Mouse (Mus musculus) heart, postnatal 25 days (tissue): Measurements from ENCODE around the gene Opn3. TPM values are rescaled to one million over a fixed set of nuclear protein-coding genes. Genes with fewer than 3 reads are reported as not detected.

Experiments used
- DNase-seq: peaks from one replicate; pipeline ENCODE4 v3.0.0; 2022; ENCODE audit warnings: low spot score
- intact Hi-C: fragments of 180-260 bp; cut with DNase I; formaldehyde crosslinking; loops from one replicate; pipeline ENCODE4 v1.15.1; 2025
- total RNA-seq, 2 experiments: library from RNA; stranded (reverse); gene quantifications; 2 replicates each; pipeline ENCODE4 v1.2.3; 2021

The Opn3 gene
- total RNA-seq, 2 experiments from 2014 or later: 8.5 to 8.9 TPM

DNA sequence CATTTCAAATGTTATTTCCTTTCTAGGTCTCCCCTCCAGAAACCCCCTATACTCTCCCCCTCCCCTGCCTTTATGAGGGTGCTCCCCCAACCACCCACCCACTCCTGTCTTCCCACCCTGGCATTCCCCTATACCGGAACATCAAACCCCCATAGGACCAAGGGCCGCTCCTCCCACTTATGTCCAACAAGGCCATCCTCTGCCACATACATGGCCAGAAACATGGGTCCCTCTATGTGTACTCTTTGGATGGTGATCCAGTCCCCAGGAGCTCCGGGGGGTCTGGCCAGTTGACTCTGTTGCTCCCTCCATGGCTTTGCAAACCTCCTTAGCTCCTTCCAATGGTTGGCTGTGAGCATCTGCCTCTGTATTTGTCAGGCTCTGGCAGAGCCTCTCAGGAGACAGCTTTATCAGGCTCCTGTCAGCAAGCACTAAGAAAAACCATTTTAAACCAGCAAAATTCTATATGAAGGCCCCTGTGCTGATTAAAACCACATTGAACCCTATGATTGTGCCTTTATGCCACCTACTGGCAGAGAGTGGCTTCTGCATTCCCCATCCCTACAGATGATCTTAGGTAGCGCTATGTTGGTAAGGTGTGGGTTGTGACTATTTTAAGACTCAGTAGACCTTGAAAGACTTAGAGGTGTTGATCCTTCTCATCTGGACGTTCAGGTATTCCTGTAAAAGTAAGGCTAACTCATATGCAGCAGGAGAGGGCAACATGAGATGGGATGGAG lies 23.7 kb downstream of the Opn3 start:
- intact Hi-C loops: loop anchor here (5.0 kb wide), 2 partner anchors 42 to 627 kb away; partner anchors contain the start of gene Fh1
- DNase-seq: no peak

DNA sequence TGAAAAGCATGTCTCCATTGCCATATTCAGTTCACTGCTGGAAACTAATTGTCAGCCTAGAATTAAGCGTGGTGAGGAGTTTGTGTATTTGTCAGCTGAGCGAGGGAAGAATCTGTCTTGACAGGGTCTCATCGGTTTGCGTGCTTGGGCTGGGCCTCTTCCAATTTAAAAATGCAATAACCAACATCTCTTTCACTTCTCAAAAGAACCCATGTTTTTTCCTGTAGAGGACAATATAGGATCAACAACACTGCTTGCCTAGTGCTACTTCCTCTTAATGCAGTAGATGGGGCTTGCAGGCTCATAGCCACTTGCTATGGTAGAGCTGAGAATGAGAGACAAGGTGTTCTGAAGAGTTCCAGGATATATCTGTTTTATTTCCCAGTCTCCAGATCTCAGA lies 32.7 kb downstream of the Opn3 start:
- intact Hi-C loops: no loop called here
- no peak for DNase-seq

GRCm38 (mm10) chr1:175648615-175649014 lies 44.0 kb downstream of the Opn3 start:
- intact Hi-C loops: no loop called here
- DNase-seq: no peak

GRCm38 (mm10) chr1:175646952-175647351 lies 45.6 kb downstream of the Opn3 start:
- intact Hi-C loops: no loop called here
- no peak for DNase-seq

DNA sequence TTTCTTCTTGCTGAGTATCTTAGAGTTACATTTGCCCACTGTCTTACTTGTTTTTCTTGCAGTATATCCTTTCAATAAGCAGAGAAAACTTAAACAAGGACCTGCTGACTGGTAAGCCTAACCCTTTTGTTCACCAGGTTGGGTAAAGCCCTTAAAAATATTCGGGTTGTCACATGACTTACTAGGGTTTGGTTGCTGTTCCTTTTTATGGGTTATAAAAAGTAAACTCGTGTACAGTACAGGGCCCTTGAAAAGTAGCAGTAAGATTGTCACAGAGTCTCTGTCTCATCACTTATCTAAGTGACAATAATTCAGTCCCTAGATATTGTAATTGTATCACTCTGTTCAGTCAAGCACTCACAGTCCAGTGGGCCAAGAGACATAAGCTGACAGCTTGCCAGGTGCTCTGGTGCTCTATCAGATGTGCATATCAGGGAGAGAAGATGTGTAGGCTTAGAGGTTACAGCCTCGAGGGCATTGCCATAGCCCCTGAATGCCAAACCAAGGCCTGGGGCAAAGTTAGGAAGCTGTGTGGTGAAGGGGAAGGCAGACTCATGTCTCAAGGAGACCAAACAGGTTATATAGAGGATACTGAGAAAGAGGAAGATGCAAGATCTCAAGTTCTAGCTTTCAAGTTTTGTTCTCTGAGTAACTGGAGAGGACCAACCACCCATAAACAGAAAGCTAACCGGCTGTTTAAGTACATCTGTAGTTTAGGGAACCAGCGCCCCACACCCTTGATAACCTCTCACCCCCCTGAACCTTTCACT lies 48.9 kb downstream of the Opn3 start:
- intact Hi-C loops: no loop called here

GRCm38 (mm10) chr1:175640435-175641150 lies 52.0 kb downstream of the Opn3 start:
- intact Hi-C loops: no loop called here
- DNase-seq: no peak

More for the DNA sequence above, 48.9 kb downstream of the Opn3 start:
- no peak for DNase-seq

DNA sequence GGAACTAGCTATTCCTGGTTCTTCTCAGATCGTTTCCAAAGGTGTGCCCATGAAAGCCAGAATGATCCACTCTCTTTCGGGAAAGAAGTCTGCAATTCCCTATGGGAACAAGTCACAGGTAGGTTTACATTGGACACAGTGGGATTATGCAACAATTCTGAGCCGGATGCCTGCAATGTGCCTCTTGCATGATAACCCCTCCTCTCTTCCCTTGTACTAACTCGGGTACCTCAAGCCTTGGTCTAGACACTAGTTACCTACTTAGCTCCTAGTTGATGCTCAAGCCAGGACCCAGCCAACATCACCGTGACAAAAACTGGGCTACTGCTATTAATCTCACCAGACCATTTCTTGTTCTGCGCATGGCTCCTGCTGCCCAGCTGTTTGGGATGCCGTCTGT lies 53.5 kb downstream of the Opn3 start:
- DNase-seq: no peak
- intact Hi-C loops: no loop called here

DNA sequence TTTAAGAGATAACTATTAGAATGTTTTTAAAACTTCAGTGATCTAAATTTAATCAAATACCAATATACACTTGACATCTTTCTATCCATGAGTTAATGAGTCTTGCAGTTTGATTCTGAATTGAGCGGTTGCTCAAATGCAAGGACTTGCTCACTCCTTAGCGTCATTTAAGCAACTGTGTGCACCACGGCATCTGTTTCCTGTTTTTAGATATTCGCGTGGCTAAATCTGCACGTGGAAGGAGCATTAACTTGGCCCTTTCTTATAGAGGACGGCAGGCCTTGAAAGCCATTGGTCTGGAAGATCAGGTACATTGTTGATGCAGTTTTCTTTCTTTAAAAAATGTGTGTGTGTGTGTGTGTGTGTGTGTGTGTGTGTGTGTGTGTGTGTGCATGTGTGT lies 54.9 kb downstream of the Opn3 start:
- intact Hi-C loops: no loop called here
- DNase-seq: no peak

DNA sequence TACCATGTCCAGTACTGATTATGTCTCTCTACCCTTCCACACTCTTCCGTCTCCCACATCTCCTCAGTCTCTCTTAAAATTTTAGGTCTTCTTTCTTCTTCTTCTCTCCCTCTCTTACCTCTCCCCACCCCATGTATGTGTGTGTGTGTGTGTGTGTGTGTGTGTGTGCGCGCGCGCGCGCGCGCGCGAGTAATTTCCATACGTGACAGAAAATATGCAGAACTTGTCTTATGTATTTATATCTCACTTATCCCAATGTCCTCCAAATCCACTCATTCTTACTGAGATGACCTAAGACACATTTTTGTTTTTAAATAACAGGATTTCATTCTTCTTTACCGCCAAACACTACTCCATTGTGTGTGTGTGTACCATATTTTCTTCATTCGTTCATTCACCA lies 60.1 kb downstream of the Opn3 start:
- DNase-seq: no peak
- intact Hi-C loops: no loop called here

DNA sequence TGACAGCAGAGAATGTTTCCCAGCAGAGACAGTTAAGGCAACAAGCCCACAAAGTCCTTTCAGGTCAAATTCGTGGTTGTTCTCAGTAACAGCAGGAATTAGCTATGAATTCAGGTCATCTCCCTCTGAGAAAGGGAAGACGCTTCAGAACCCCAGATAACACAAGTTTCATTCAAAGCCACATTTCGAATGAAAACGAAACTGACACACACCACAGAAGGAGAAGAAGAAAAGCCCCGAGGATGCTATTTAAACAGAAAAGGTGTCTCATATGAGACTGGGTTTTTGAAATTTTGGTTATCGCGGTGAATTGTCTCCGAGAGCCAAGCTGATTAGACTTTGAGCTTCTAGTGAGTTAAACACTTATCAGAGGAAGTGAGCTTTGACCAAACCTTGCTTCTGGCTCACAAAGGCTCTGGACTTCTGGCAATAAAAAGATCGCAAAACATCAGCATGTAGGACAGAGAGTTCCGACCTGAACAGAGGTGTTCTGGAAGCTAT lies 60.8 kb downstream of the Opn3 start:
- DNase-seq: no peak
- intact Hi-C loops: no loop called here

DNA sequence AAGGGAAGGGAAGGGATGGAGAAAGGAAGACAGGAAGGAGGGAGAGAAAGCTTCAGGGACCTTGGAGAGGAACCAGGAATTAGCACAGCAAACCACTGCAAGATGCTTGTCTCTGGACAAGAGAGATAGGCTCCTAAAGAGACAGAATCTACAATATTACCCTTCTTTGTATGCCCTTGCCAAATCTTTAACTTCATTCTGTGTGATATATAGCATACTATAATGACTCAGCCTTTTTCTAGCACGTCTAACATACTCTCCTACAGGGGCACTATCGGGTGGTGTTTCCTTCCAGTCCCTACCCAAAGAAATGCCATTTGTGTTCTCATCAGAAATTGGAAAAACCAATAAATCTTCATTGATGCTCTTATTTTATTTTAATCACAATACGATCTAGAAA lies 61.5 kb downstream of the Opn3 start:
- no peak for DNase-seq
- intact Hi-C loops: no loop called here

- intact Hi-C loops: no loop called here
- no peak for DNase-seq
These were observed 62.2 kb downstream of the Opn3 start for GRCm38 (mm10) chr1:175630345-175630744.

DNA sequence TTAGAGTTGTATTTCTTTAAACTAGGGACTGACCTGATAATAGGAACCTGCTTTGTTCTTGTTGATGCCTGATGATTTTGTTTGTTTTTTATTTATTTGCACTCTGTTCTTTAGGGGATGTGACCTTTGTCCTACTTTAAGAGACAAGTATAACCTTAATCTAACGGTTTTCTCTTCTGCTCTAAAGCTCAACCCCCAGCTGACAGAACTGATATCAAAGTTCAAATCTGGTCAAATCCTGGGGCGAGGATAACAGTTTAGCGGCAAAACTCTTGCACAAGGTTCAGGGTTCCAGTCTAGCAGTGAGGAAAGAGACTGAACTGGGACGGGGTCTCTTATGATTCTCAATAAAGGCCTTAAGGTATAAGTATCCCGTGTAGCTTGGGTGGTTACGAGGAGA lies 63.3 kb downstream of the Opn3 start:
- intact Hi-C loops: loop anchor here (5.0 kb wide), 3 partner anchors 38 to 293 kb away; partner anchors contain the start of genes Exo1 and Gm38100
- DNase-seq: no peak

- DNase-seq: no peak
- intact Hi-C loops: loop anchor here (2.0 to 5.0 kb wide), 4 partner anchors 41 to 296 kb away; partner anchors contain the start of genes Chml, Exo1, Gm38100 and Opn3
These were observed 66.4 kb downstream of the Opn3 start for GRCm38 (mm10) chr1:175625990-175626692.

GRCm38 (mm10) chr1:175625257-175625879 lies 67.2 kb downstream of the Opn3 start, which contains the start of gene Fh1:
Fh1 (minus strand) TSS chr1:175625635.
- intact Hi-C loops: loop anchor here (2.0 to 5.0 kb wide), 4 partner anchors 42 to 297 kb away; partner anchors contain the start of genes Chml, Exo1, Gm38100 and Opn3
- DNase-seq: peak; percentile 95

DNA sequence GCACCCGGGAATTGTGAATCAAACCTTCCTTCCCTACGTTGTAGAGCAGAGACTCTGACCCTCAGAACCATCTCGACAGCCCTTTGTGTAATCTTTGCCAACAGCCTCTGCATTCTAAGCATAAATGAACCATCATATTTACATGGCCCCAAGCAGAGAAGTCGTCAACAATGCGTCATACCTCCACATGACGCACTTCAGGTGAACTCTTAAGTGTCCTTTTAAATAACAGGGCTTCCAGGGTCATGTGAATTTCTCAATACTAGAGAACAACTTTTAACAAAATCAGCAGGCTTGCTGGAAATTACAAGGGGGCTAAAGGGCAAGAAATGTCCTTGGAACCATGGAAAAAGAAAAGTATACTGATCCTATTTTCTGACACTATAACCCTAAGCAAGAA lies 68.9 kb downstream of the Opn3 start:
- no peak for DNase-seq
- intact Hi-C loops: loop anchor here (2.0 kb wide), 1 partner anchor 69 kb away; the partner anchor contains the start of genes Chml and Opn3

DNA sequence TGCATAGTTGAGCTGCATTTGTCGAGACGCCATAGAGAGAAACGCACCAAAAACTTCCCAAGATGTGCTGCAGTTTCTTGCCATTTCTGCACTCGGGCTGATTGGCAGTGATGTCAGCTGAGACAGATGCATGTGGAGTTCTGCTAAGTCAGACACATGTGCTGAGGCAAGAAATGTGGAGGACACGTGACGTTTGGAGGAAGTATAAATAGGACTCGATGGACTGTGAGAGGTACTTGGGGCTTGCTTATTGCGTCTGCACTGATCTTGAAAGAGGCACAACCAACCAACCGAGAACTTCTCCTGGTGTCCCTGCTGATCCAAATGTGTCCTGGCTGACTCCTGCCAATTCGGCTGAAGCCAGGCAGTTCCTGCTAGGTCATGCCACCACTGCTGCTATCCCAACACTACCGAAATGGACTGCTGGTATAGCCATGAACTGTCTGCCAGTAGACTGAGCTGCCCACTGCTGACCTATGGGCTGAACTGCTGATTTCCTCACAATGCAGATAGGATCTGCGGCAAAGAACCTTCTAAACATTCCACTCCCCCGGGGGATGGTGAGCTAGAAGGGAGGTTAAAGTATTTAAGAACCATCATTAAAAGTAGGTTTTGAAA lies 72.7 kb downstream of the Opn3 start, which contains the start of gene Kmo:
TSS of gene Kmo (plus strand) at position 568 of the 618 bp plus-strand sequence.
- intact Hi-C loops: no loop called here
- no peak for DNase-seq

DNA sequence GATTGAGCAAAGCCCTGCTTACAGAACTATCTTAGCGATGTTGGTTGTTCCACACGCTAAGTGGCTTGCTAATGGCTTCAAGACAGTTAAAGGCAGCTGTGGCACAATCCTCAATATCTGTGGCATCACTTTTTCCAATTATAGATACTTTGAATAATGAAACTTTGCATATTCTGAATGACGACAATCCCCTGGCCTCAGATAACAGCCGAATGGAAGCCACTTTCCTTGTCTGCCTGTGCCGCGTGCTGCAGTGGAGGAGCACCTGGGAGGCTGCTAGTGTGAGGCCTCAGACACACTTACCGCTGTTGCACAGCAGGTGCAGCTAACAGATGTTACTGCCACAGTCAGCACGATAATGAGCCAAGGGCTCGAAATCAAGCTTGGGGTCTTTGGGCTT lies 77.6 kb downstream of the Opn3 start:
- DNase-seq: no peak
- intact Hi-C loops: no loop called here
